Mouse (Mus musculus): Measurements from ENCODE around the gene Dock4.

Dock4 gene

GRCm38 (mm10) chr12:40759281-40759680, 313.5 kb downstream of the Dock4 start:
- no peak for DNase-seq (ENCODE audit: low read depth, low spot score)

DNA sequence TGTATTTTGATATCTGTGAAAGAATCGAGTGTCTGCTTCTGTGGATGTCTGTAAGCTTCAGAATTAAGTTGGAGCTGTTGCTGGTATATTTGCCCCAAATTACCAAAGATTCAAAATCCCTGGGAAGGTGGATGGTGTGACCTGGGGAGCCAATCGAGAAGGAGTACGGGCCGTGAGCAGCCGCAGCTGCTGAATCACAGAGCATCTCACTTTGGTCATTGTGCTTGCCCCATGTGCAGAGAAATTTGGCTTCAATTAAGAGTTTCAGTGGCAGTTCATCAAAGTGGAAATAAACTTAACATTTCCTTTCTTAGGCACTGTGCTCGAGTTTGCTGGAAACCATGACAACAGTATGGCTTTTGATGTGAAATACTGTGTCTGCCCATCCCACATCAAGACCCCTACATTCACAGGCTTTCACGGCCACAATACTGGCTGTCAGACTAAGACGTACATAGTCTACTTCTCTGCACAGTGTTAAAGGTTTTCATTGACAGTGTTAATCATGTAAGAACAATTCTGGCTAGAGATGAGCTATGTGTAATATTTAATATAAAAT, 321.6 kb downstream of the Dock4 start:
- DNase-seq (ENCODE audit: low read depth, low spot score) = no peak

DNA sequence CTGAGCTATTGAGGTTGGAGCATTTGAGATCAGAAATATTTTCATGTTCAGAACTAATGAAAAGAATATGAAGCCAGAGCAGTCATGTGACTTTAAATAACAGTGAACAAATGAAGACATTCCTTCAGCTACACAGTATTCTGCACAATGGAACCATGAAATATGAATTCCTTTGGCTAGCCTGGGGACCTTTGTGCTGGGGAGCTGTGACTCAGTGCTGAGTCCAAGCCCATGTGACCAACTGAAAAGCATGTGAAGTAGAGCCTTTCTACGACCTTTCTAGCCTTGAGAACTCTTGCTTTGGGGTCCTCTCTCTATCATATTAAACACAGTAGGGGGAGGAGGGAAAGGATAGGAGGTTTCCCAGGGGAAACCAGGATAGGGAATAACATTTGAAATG, 327.3 kb downstream of the Dock4 start:
- no peak for DNase-seq (ENCODE audit: low read depth, low spot score)

GRCm38 (mm10) chr12:40781554-40781953, 335.8 kb downstream of the Dock4 start:
- DNase-seq (ENCODE audit: low read depth, low spot score) = no peak

GRCm38 (mm10) chr12:40788621-40789111, 342.9 kb downstream of the Dock4 start:
- no peak for DNase-seq (ENCODE audit: low read depth, low spot score)

GRCm38 (mm10) chr12:40789379-40790361, 343.9 kb downstream of the Dock4 start:
- no peak for DNase-seq (ENCODE audit: low read depth, low spot score)

- no peak for DNase-seq (ENCODE audit: low read depth, low spot score)
These were observed 345.5 kb downstream of the Dock4 start for GRCm38 (mm10) chr12:40791221-40791620.

DNA sequence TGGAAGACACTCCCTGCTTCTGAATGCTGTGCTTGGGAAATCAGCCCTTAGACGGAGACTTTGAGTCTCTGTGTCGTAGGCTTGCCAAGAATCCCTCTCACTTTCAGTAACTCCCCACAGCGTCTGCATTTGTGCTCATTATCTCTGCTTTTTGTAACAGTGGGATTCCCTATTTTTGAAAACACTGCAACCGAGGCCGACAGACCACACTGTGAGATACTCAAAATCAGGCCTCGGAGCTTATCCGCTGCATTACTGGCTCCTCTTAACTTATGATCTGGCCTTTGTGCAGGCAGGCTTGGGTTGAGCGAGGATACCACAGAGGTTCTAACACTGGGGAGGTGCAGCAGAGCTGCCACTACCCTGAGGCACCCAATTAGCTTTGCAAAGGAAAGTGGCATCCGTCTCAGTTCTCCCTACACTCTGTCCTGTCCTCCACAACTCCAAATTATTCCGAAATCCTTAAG, 346.5 kb downstream of the Dock4 start:
- no peak for DNase-seq (ENCODE audit: low read depth, low spot score)

GRCm38 (mm10) chr12:40794066-40794465, 348.3 kb downstream of the Dock4 start:
- DNase-seq (ENCODE audit: low read depth, low spot score) = no peak

GRCm38 (mm10) chr12:40794756-40795155, 349.0 kb downstream of the Dock4 start:
- no peak for DNase-seq (ENCODE audit: low read depth, low spot score)

GRCm38 (mm10) chr12:40795768-40796167, 350.0 kb downstream of the Dock4 start:
- DNase-seq (ENCODE audit: low read depth, low spot score) = no peak

- DNase-seq (ENCODE audit: low read depth, low spot score) = no peak
These were observed 351.2 kb downstream of the Dock4 start for GRCm38 (mm10) chr12:40796813-40797491.

GRCm38 (mm10) chr12:40797561-40798343, 352.0 kb downstream of the Dock4 start:
- no peak for DNase-seq (ENCODE audit: low read depth, low spot score)

DNA sequence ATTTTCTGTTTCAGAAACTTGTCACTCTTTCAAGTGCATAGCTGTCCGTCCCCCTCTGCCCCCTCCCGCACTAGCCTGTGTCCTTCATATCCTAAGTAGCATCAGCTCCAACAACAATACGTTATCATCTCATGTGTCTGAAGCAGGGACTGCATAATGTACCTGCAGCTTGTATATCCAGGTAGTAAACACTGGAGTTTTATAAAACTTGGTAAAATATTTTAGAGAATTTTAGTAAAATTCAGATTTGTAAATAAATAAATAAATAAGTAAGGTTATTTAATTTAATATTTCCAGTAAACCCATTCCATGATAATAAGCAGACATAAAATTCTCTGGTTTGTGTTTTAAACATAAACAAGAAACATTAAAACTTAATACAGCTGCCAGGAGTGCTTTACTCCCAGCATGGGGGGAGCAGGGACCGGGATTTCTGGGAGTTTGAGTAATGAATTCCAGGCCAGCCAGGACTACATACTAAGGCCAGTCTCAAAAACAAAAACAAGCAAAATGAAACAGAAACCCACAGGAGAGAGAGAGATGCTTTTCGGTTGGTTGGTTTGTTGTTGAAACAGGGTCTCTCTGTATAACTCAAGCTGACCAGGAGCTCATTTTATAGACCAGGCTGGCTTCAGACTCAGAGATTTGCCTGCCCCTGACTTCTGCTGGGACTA, 352.7 kb downstream of the Dock4 start:
- DNase-seq (ENCODE audit: low read depth, low spot score) = no peak

DNA sequence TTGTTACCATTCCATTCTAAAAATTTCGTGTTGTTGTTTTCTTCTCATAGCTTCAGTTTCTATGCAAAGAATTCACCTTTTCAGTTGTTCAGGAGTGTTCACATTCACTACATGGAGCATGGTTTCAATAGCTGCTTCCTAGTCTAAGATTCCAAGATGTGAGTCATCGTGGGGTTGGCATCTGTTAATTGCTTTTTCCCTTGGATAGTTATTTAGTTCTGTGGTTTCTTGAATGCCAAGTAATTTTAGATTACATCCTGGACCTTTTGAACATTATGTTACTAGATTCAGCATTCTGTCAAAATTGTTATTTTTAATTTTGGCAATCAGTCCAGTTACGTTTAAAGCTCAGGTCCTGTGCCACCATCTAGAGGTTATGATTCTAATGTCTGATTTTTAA, 355.7 kb downstream of the Dock4 start:
- DNase-seq (ENCODE audit: low read depth, low spot score) = no peak

GRCm38 (mm10) chr12:40805257-40805656, 359.5 kb downstream of the Dock4 start:
- no peak for DNase-seq (ENCODE audit: low read depth, low spot score)

- DNase-seq (ENCODE audit: low read depth, low spot score) = no peak
These were observed 362.2 kb downstream of the Dock4 start for GRCm38 (mm10) chr12:40807916-40808315.

GRCm38 (mm10) chr12:40813474-40813873, 367.7 kb downstream of the Dock4 start:
- DNase-seq (ENCODE audit: low read depth, low spot score) = no peak

DNA sequence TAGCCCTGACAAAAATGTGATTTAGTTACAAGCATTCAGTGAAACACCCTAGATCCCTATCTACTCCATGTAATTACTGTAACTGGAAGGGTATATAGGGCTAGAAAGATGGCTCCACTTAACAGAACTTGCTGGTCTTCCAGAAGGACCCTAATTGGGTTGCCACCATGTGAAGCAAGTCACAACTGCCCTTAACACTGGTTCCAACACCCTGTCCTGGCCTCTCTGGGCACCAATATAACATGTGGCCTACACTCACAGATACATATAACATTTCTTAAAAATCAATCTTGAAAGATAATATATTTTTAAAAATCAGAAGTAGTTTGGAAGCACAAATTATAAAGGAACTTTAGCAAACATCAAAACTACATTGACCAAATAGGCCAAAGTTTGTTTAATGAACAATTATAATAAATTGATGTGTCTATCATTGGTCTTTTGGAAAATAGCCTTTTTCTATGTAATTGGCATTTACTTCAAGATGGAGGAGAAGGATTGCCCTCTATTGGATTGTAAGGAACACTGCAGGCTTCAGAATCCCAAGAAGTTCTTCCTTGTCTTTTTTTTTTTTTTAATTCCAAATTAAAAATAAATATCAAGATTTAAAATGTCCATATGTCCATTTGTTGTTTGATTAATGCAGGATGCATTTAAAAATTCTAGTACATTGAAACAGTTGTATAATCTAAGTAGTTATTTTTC, 369.1 kb downstream of the Dock4 start:
- DNase-seq (ENCODE audit: low read depth, low spot score) = no peak

- DNase-seq (ENCODE audit: low read depth, low spot score) = no peak
These were observed 372.4 kb downstream of the Dock4 start for GRCm38 (mm10) chr12:40818046-40818708.

Data from telencephalon, adult 2 months (tissue).